Mouse (Mus musculus) bone marrow, adult 2 months (tissue): ENCODE measurements around the gene Gm884.

Source experiments
- CTCF ChIP-seq: fragments of 200-500 bp; IDR thresholded peaks from 2 replicates; pipeline ENCODE4 v1.5.1; 2011; ENCODE audit warnings: low read length, control low read depth; ENCODE audit not compliant: control insufficient read depth, insufficient read depth
- POLR2A ChIP-seq: fragments of 200-500 bp; IDR thresholded peaks from 2 replicates; pipeline ENCODE4 v1.6.1; 2011; ENCODE audit warnings: low read depth, mild to moderate bottlenecking, control low read depth, low read length, borderline replicate concordance; ENCODE audit not compliant: control insufficient read depth

- TF ChIP-seq POLR2A, result no peak
- TF ChIP-seq CTCF, result no peak
Observed at GRCm38 (mm10) chr11:103665695-103666094, 44.8 kb upstream of the Gm884 start.
